Mouse (Mus musculus) bone marrow macrophage, adult 2 months (primary cell): Measurements from ENCODE around the gene AI837181.

Experiments
- CTCF ChIP-seq: IDR thresholded peaks from 2 replicates; pipeline ENCODE4 v1.5.1; 2012; ENCODE audit warnings: low read depth, mild to moderate bottlenecking, low read length, moderate library complexity
- POLR2A ChIP-seq: IDR thresholded peaks from 2 replicates; pipeline ENCODE4 v1.6.1; 2012; ENCODE audit warnings: mild to moderate bottlenecking, low read depth, low read length, borderline replicate concordance

DNA sequence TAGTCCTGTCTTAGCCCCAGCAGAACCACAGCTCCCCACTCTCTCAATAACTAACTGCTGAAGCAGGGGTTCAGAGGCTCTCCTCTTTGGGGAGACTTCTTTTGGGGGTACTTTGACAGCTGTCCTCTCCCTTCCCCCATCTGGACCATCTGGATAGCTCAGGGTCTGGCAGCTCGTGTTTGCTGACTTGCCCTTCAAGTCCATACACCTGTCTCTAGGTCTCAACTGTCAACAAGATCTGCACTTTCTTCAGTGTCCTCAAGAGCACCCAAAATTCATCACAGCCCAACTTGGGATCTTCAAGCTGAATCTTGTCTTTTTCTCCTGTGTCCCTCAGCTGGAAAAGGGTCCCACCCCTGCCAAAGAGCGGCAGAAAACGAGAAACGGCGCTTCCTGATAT lies 3.2 kb upstream of the AI837181 start:
- no peak for TF ChIP-seq CTCF
- no peak for TF ChIP-seq POLR2A
